Mouse (Mus musculus): ENCODE data around the gene Nacad.

Nacad gene

GRCm38 (mm10) chr11:6603887-6604603 lies 1.8 kb downstream of the Nacad start:
- DNase-seq (ENCODE audit: low spot score in 2 of 2) = peak in 1 of 2 experiments; percentile 27

- no peak for DNase-seq (ENCODE audit: low spot score in 2 of 2)
Observed at GRCm38 (mm10) chr11:6603224-6603623, 2.6 kb downstream of the Nacad start.

- DNase-seq (ENCODE audit: low spot score in 2 of 2) = no peak
Observed at GRCm38 (mm10) chr11:6602662-6603061, 3.2 kb downstream of the Nacad start.

- DNase-seq (ENCODE audit: low spot score in 2 of 2) = no peak
Observed at GRCm38 (mm10) chr11:6601649-6602480, 4.0 kb downstream of the Nacad start.

GRCm38 (mm10) chr11:6600284-6600944 lies 5.4 kb downstream of the Nacad start:
- DNase-seq (ENCODE audit: low spot score in 2 of 2) = no peak

GRCm38 (mm10) chr11:6599831-6600230 lies 6.0 kb downstream of the Nacad start:
- no peak for DNase-seq (ENCODE audit: low spot score in 2 of 2)

- DNase-seq (ENCODE audit: low spot score in 2 of 2) = no peak
Observed at GRCm38 (mm10) chr11:6599011-6599681, 6.7 kb downstream of the Nacad start.

- DNase-seq (ENCODE audit: low spot score in 2 of 2) = no peak
Observed at GRCm38 (mm10) chr11:6598191-6598889, 7.5 kb downstream of the Nacad start.

- no peak for DNase-seq (ENCODE audit: low spot score in 2 of 2)
Observed at GRCm38 (mm10) chr11:6597523-6597922, 8.3 kb downstream of the Nacad start.

- DNase-seq (ENCODE audit: low spot score in 2 of 2) = no peak
Observed at GRCm38 (mm10) chr11:6596616-6597015, 9.2 kb downstream of the Nacad start.

- DNase-seq (ENCODE audit: low spot score in 2 of 2) = no peak
Observed at GRCm38 (mm10) chr11:6596205-6596604, 9.6 kb downstream of the Nacad start.

GRCm38 (mm10) chr11:6595339-6595738 lies 10.5 kb downstream of the Nacad start:
- DNase-seq (ENCODE audit: low spot score in 2 of 2) = no peak

GRCm38 (mm10) chr11:6594845-6595244 lies 11.0 kb downstream of the Nacad start:
- no peak for DNase-seq (ENCODE audit: low spot score in 2 of 2)

GRCm38 (mm10) chr11:6593406-6593805 lies 12.4 kb downstream of the Nacad start:
- no peak for DNase-seq (ENCODE audit: low spot score in 2 of 2)

- DNase-seq (ENCODE audit: low spot score in 2 of 2) = no peak
Observed at GRCm38 (mm10) chr11:6590933-6591675, 14.7 kb downstream of the Nacad start.

GRCm38 (mm10) chr11:6589838-6590237 lies 16.0 kb downstream of the Nacad start:
- DNase-seq (ENCODE audit: low spot score in 2 of 2) = no peak

- no peak for DNase-seq (ENCODE audit: low spot score in 2 of 2)
Observed at GRCm38 (mm10) chr11:6588295-6588694, 17.6 kb downstream of the Nacad start.

- DNase-seq (ENCODE audit: low spot score in 2 of 2) = no peak
Observed at GRCm38 (mm10) chr11:6587249-6587940, 18.5 kb downstream of the Nacad start.

- no peak for DNase-seq (ENCODE audit: low spot score in 2 of 2)
Observed at GRCm38 (mm10) chr11:6586660-6587059, 19.2 kb downstream of the Nacad start.

GRCm38 (mm10) chr11:6585748-6586147 lies 20.1 kb downstream of the Nacad start:
- no peak for DNase-seq (ENCODE audit: low spot score in 2 of 2)
